Mouse (Mus musculus): ENCODE measurements around the gene Rpl18. TPM values are rescaled to one million over a fixed set of nuclear protein-coding genes. Genes with fewer than 3 reads are reported as not detected.

The Rpl18 gene
- total RNA-seq, 2 experiments from 2014 or later: 550 to 591 TPM

- intact Hi-C loops (cut with DNase I): no loop called here
- no peak for DNase-seq
These were observed 51.5 kb downstream of the Rpl18 start for GRCm38 (mm10) chr7:45766764-45767163.

- DNase-seq: no peak
- intact Hi-C loops (cut with DNase I): no loop called here
These were observed 52.2 kb downstream of the Rpl18 start for GRCm38 (mm10) chr7:45767500-45767899.

Other genes with a start within 250 kb of the Rpl18 start
- gene Bax, start 248.6 kb upstream of the Rpl18 start, total RNA-seq (2021): 10 to 100 TPM; 26.9 to 28.5 TPM
- under 1 TPM in 1 of 2 experiments, not detected in 1; 0.16 TPM for gene Tulp2, start 233.6 kb upstream of the Rpl18 start, total RNA-seq (2021)
- 1 to 10 TPM; 5.4 to 5.8 TPM for gene Gm45808, start 228.6 kb upstream of the Rpl18 start, total RNA-seq (2021)
- 1 to 10 TPM; 7.6 to 7.7 TPM for gene Dhdh, start 226.7 kb upstream of the Rpl18 start, total RNA-seq (2021)
- 100 to 1,000 TPM; 140 to 148 TPM for gene Nucb1, start 205.1 kb upstream of the Rpl18 start, total RNA-seq (2021)
- gene Ppp1r15a, start 189.2 kb upstream of the Rpl18 start, total RNA-seq (2021): 10 to 100 TPM; 32.0 to 32.9 TPM
- 1 to 10 TPM; 2.7 to 3.2 TPM for gene Plekha4, start 189.1 kb upstream of the Rpl18 start, total RNA-seq (2021)
- under 1 TPM; 0.41 to 0.67 TPM for gene Hsd17b14, start 160.6 kb upstream of the Rpl18 start, total RNA-seq (2021)
- 100 to 1,000 TPM; 232 to 235 TPM for gene Bcat2, start 145.3 kb upstream of the Rpl18 start, total RNA-seq (2021)
- gene Fgf21, start 100.0 kb upstream of the Rpl18 start, total RNA-seq (2021): not detected
- gene Fut1, start 98.2 kb upstream of the Rpl18 start, total RNA-seq (2021): not detected
- under 1 TPM in 1 of 2 experiments, not detected in 1; 0.30 TPM for gene Izumo1, start 93.6 kb upstream of the Rpl18 start, total RNA-seq (2021)
- gene Rasip1, start 88.0 kb upstream of the Rpl18 start, total RNA-seq (2021): 10 to 100 TPM; 30.0 to 31.8 TPM
- 1 to 10 TPM; 4.3 to 7.5 TPM for gene Mamstr, start 75.5 kb upstream of the Rpl18 start, total RNA-seq (2021)
- gene Fut2, start 49.1 kb upstream of the Rpl18 start, total RNA-seq (2021): 1 to 10 TPM in 1 of 2 experiments, under 1 TPM in 1; 0.28 to 2.0 TPM
- gene Ntn5, start 31.4 kb upstream of the Rpl18 start, total RNA-seq (2021): under 1 TPM in 1 of 2 experiments, not detected in 1; 0.22 TPM
- under 1 TPM in 1 of 2 experiments, not detected in 1; 0.22 TPM for gene Sec1, start 21.1 kb upstream of the Rpl18 start, total RNA-seq (2021)
- gene Car11, start 15.6 kb upstream of the Rpl18 start, total RNA-seq (2021): 1 to 10 TPM; 6.2 to 6.7 TPM
- gene Dbp, start 10.4 kb upstream of the Rpl18 start, total RNA-seq (2021): 100 to 1,000 TPM in 1 of 2 experiments, 10 to 100 TPM in 1; 44.4 to 158 TPM
- gene Sphk2, start 2.5 kb downstream of the Rpl18 start, total RNA-seq (2021): 10 to 100 TPM; 16.2 to 18.7 TPM
- gene Fam83e, start 5.8 kb downstream of the Rpl18 start, total RNA-seq (2021): under 1 TPM; 0.17 to 0.30 TPM
- gene Spaca4, start 10.4 kb downstream of the Rpl18 start, total RNA-seq (2021): not detected
- under 1 TPM; 0.14 TPM for gene Lmtk3, start 68.3 kb downstream of the Rpl18 start, total RNA-seq (2021)
- gene Sult2b1, start 69.2 kb downstream of the Rpl18 start, total RNA-seq (2021): not detected
- 10 to 100 TPM; 67.2 to 73.0 TPM for gene Cyth2, start 99.1 kb downstream of the Rpl18 start, total RNA-seq (2021)
- under 1 TPM; 0.67 to 0.98 TPM for gene Kcnj14, start 109.3 kb downstream of the Rpl18 start, total RNA-seq (2021)
- 10 to 100 TPM; 11.5 to 11.6 TPM for gene Grwd1, start 115.5 kb downstream of the Rpl18 start, total RNA-seq (2021)
- 100 to 1,000 TPM; 118 TPM for gene Kdelr1, start 157.3 kb downstream of the Rpl18 start, total RNA-seq (2021)
- gene Grin2d, start 162.9 kb downstream of the Rpl18 start, total RNA-seq (2021): under 1 TPM; 0.38 to 0.44 TPM
- not detected for gene Syngr4, start 181.3 kb downstream of the Rpl18 start, total RNA-seq (2021)
- gene Tmem143, start 181.5 kb downstream of the Rpl18 start, total RNA-seq (2021): 100 to 1,000 TPM; 115 to 120 TPM
- gene Emp3, start 205.9 kb downstream of the Rpl18 start, total RNA-seq (2021): 10 to 100 TPM; 20.8 to 26.8 TPM
- 1 to 10 TPM in 1 of 2 experiments, under 1 TPM in 1; 0.98 to 1.1 TPM for gene Ccdc114, start 208.6 kb downstream of the Rpl18 start, total RNA-seq (2021)

Measured in heart, postnatal 36 days (tissue).